Mouse (Mus musculus): ENCODE measurements around the gene Ap4e1. TPM values are rescaled to one million over a fixed set of nuclear protein-coding genes. Genes with fewer than 3 reads are reported as not detected.

The Ap4e1 gene
- polyA plus RNA-seq, 1 experiment from 2014 or later: 1.9 TPM

DNA sequence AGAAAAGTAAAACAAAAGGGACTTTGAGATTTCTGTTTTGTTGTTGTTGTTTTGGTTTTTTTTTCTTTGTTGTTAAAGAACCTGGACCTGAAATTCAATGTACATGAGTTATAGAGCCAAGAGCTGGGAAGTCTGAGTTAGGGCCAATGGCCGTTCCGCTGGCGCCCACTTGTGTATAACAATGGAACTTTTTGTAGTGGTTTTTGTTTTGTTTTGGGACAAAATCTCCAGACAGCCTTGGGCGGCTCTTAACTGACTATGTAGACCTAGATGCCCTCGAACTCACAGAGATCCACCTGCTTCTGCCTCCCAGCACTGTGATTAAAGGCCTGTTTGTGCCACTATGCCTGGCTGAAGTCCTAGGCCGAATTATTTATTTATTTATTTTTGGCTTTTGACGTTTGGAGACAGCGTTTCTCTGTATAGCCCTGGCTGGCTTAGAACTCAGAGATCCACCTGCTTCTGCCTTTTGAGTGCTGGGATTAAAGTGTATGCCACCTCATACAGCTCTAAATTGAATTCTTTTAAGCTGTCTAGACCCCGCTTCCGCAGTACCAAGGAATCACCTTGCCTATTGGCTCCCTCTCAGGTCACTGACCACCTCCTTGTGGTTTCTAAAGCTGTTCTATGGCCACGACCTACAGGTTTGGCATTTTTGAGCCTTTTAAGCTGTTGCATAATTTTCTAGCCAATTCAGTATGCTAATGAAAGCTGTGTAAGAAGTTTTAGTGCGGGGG is 1.7 kb upstream of the Ap4e1 start:
- H3K36me3 ChIP-seq (replicated peaks; ENCODE audit: insufficient read depth, low read length): peaks cover 3% of the 10 kb centered on the region; the same call in 1 of the 2 replicates
- 0 out of 2 replicates have a peak, but pooled peaks have one; percentile 20 for ATAC-seq
- WGBS (ENCODE audit: insufficient replicate concordance): 33% methylated on average over 12 of the region's 12 CpGs
- peak overlapping the region; percentile 60 for H3K9ac ChIP-seq (replicated peaks)
- H3K27ac ChIP-seq (ENCODE audit: low read depth): no peak overlapping the region
- H3K9me3 ChIP-seq (ENCODE audit: low read length): no peaks in the 10 kb centered on the region
- H3K4me2 ChIP-seq (ENCODE audit: low read depth, low read length): peak overlapping the region; percentile 64
- peak; percentile 59 for DNase-seq
- H3K4me1 ChIP-seq (ENCODE audit: insufficient read depth): peaks cover 10% of the 10 kb centered on the region
- H3K27me3 ChIP-seq (ENCODE audit: insufficient read depth, low read length): no peaks in the 10 kb centered on the region
- TF ChIP-seq CTCF (IDR thresholded peaks at IDR 0.05; ENCODE audit: low read depth) (peak; percentile 71), EP300 (IDR thresholded peaks at IDR 0.05; ENCODE audit: low read depth) (no peak)
- peak overlapping the region; percentile 41 for H3K4me3 ChIP-seq (ENCODE audit: low read depth, low read length)

DNA sequence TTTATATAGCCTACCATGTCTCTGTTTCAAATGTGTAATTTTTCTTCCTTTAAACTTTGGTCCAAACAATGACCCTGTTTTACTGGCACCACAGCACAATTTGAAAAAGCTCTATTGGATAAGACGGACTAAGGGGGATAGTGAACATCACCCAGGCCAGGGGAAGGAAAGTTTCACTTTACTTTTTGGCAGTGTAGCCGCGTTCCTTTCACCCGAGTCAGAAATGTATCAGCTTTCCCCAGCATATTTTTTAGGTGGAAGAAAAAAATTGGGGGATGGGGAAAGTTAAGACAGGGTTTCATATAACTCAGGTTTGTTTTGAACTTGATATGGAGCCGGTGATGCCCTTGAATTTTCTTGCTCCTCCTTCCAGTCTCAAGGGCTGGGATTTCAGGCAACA is 1.0 kb upstream of the Ap4e1 start:
- Histone ChIP-seq H3K9me3 (ENCODE audit: low read length) (no peaks in the 10 kb centered on the region), H3K4me2 (ENCODE audit: low read depth, low read length) (no peak overlapping the region), H3K27ac (ENCODE audit: low read depth) (no peak overlapping the region), H3K27me3 (ENCODE audit: insufficient read depth, low read length) (no peaks in the 10 kb centered on the region), H3K9ac (replicated peaks) (no peak overlapping the region), H3K4me3 (ENCODE audit: low read depth, low read length) (no peak overlapping the region), H3K4me1 (ENCODE audit: insufficient read depth) (peaks cover 10% of the 10 kb centered on the region), H3K36me3 (replicated peaks; ENCODE audit: insufficient read depth, low read length) (peaks cover 9% of the 10 kb centered on the region)
- ATAC-seq: no peak
- no peak for DNase-seq
- 74% methylated on average over 5 of the region's 5 CpGs for WGBS (ENCODE audit: insufficient replicate concordance)
- TF ChIP-seq CTCF (IDR thresholded peaks at IDR 0.05; ENCODE audit: low read depth): no peak
- no peak for TF ChIP-seq EP300 (IDR thresholded peaks at IDR 0.05; ENCODE audit: low read depth)

DNA sequence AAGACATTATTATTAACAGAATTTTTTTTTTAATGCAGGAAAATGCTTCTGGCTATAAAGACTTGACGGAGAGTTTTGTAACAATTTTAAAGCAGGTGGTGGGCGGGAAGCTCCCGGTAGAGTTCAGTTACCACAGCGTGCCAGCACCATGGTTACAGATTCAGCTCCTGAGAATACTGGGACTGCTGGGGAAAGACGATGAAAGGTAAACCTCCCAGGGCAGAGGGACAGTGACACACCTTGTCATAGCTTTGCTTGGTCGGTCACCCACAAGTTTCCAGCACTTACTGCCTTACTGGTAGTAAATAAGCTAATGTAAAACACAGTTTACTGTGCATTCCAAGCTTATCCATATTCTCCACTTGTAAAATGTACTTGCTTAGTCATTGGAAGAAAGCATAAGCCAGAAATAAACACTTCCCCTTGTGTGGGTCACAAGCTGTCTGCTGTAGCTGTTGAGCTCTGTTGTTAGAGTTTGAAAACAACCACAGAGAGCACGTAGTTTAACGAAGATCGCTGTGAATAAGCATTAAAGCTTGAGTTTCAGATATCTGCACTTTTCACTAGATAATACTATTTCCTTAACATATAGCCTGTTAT is 26.6 kb downstream of the Ap4e1 start:
- 86% methylated on average over 9 of the region's 9 CpGs for WGBS (ENCODE audit: insufficient replicate concordance)
- Histone ChIP-seq H3K4me2 (ENCODE audit: low read depth, low read length) (no peak overlapping the region), H3K4me3 (ENCODE audit: low read depth, low read length) (no peak overlapping the region), H3K9ac (replicated peaks) (no peak overlapping the region), H3K27ac (ENCODE audit: low read depth) (no peak overlapping the region), H3K9me3 (ENCODE audit: low read length) (no peaks in the 10 kb centered on the region), H3K4me1 (ENCODE audit: insufficient read depth) (peaks cover 3% of the 10 kb centered on the region; the same call in 1 of the 2 replicates), H3K36me3 (replicated peaks; ENCODE audit: insufficient read depth, low read length) (peaks cover 26% of the 10 kb centered on the region), H3K27me3 (ENCODE audit: insufficient read depth, low read length) (no peaks in the 10 kb centered on the region)
- ATAC-seq: no peak
- no peak for DNase-seq
- no peak for TF ChIP-seq EP300 (IDR thresholded peaks at IDR 0.05; ENCODE audit: low read depth)
- TF ChIP-seq CTCF (IDR thresholded peaks at IDR 0.05; ENCODE audit: low read depth): no peak

DNA sequence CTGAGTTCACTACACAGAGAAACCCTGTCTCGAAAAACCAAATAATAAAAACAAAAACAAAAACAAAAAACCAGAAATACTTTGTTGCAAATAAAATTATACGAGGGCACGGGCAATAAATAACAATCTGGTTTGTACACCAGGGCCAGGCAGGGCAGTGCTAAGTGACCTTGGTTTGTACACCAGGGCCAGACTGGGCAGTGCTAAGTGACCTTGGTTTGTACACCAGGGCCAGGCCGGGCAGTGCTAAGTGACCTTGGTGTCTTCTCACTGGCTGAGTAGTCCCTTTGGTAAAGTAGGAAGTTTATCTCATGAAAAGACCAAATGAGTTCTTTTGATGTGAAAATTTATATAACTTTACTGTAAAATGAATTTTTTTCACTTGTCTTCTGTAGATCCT is 28.8 kb downstream of the Ap4e1 start:
- TF ChIP-seq EP300 (IDR thresholded peaks at IDR 0.05; ENCODE audit: low read depth): no peak

DNA sequence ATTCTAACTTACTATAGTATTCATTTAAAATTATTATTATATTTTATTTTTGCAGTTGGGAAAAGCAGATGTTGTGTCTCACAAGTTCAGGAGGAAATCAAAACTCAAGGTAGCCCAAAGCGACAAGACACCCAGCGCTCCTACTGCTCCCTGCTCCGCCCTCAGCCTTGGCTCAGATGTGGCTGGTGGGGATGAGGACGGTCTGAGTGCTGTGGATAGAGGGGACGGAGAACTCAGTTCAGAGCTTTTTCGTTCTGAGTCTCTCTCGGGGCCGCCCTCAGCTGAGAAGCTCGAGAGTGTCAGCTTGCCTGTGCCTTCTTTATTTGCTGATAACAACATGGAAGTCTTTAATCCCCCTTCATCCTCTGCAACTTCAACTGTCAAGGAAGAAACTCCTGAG is 53.0 kb downstream of the Ap4e1 start:
- Histone ChIP-seq H3K4me2 (ENCODE audit: low read depth, low read length) (no peak overlapping the region), H3K9me3 (ENCODE audit: low read length) (no peaks in the 10 kb centered on the region), H3K27ac (ENCODE audit: low read depth) (no peak overlapping the region), H3K9ac (replicated peaks) (no peak overlapping the region), H3K4me3 (ENCODE audit: low read depth, low read length) (no peak overlapping the region), H3K4me1 (ENCODE audit: insufficient read depth) (no peaks in the 10 kb centered on the region), H3K36me3 (replicated peaks; ENCODE audit: insufficient read depth, low read length) (peaks cover 41% of the 10 kb centered on the region), H3K27me3 (ENCODE audit: insufficient read depth, low read length) (no peaks in the 10 kb centered on the region)
- no peak for ATAC-seq
- TF ChIP-seq CTCF (IDR thresholded peaks at IDR 0.05; ENCODE audit: low read depth) (no peak), EP300 (IDR thresholded peaks at IDR 0.05; ENCODE audit: low read depth) (no peak)
- DNase-seq: no peak
- WGBS (ENCODE audit: insufficient replicate concordance): 91% methylated on average over 9 of the region's 9 CpGs

More for the DNA sequence above, 28.8 kb downstream of the Ap4e1 start:
- peaks cover 19% of the 10 kb centered on the region for H3K36me3 ChIP-seq (replicated peaks; ENCODE audit: insufficient read depth, low read length)
- no peak overlapping the region for H3K4me3 ChIP-seq (ENCODE audit: low read depth, low read length)
- no peak overlapping the region for H3K4me2 ChIP-seq (ENCODE audit: low read depth, low read length)
- no peaks in the 10 kb centered on the region for H3K9me3 ChIP-seq (ENCODE audit: low read length)
- WGBS (ENCODE audit: insufficient replicate concordance): 84% methylated on average over 4 of the region's 4 CpGs
- no peak overlapping the region for H3K27ac ChIP-seq (ENCODE audit: low read depth)
- H3K9ac ChIP-seq (replicated peaks): no peak overlapping the region
- H3K27me3 ChIP-seq (ENCODE audit: insufficient read depth, low read length): no peaks in the 10 kb centered on the region
- ATAC-seq: no peak
- H3K4me1 ChIP-seq (ENCODE audit: insufficient read depth): no peaks in the 10 kb centered on the region
- no peak for DNase-seq

DNA sequence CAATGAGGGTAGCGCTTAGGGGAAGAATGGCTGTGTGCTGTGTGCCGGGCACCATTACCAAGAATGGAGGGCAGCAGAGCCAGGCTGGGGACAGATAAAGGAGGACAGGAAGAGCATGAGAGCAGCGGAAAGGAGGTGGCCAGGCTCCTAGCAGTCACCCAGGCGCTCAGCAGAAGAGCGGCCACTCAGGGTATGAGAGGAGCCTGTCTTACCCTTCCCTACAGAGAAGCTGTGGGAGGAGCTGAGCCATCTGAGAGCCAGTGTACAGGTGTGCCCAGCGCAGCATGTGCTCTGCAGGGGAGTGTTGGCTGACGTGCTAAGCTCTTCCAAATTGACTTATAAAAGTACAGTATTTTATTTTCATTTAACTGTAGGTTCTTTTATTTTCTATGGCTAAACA is 60.3 kb downstream of the Ap4e1 start:
- Histone ChIP-seq H3K9me3 (ENCODE audit: low read length) (no peaks in the 10 kb centered on the region), H3K4me3 (ENCODE audit: low read depth, low read length) (no peak overlapping the region), H3K36me3 (replicated peaks; ENCODE audit: insufficient read depth, low read length) (peaks cover 6% of the 10 kb centered on the region; the same call in 1 of the 2 replicates), H3K27me3 (ENCODE audit: insufficient read depth, low read length) (no peaks in the 10 kb centered on the region), H3K27ac (ENCODE audit: low read depth) (no peak overlapping the region), H3K4me1 (ENCODE audit: insufficient read depth) (peaks cover 8% of the 10 kb centered on the region; the same call in 1 of the 2 replicates), H3K4me2 (ENCODE audit: low read depth, low read length) (no peak overlapping the region), H3K9ac (replicated peaks) (no peak overlapping the region)
- DNase-seq (no peak), ATAC-seq (no peak)
- TF ChIP-seq EP300 (IDR thresholded peaks at IDR 0.05; ENCODE audit: low read depth) (no peak), CTCF (IDR thresholded peaks at IDR 0.05; ENCODE audit: low read depth) (no peak)
- WGBS (ENCODE audit: insufficient replicate concordance): 76% methylated on average over 7 of the region's 7 CpGs
